Mouse (Mus musculus) Muller cell, postnatal 12 days (primary cell): ENCODE results near the gene Ddo.
A peak's percentile ranks its signal among the peaks of the same experiment; 100 is the strongest.

Experiments used
- DNase-seq: peaks from one replicate; pipeline ENCODE4 v3.0.0-alpha.2; 2015; ENCODE audit errors: inconsistent ontology term

Gene Ddo

DNA sequence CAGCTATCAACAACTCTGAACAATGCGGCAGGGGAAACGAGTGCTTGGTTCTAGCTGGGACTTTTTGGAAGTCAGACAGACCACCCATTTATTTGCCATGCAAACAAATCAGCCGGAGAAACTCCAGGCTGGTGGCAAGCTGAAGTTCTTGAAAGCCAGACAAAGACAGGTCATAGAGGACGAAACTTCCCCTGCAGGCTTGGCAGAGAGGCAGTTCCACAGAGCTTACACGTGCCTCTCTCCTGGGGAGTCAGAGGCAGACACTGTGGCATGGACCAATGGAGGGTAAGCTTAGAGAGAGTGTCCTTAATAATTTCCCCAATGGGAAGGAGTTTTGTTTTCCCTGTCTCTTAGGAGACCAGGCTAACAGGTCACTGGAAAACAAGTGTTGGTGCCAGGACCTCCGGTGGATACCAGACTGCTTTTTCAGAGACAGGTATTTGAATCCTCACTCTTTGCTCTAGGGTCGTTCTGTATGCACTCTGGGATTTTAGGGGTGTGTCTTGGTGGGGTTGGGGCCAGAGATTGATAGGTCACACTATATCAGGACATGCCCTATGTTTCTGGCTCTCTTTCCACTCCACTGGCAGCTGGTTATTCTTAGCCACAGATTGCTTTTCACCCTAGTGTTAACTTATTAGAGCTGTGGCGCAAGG is at the start of gene Ddo:
Gene Ddo, plus strand, starts transcription at position 356 of the 656 bp plus-strand sequence.
- peak; percentile 47 for DNase-seq

GRCm38 (mm10) chr10:40583584-40584255 is 46.1 kb upstream of the Ddo start:
- DNase-seq, result no peak

- no peak for DNase-seq
Measured at GRCm38 (mm10) chr10:40592186-40592585, 37.6 kb upstream of the Ddo start.

GRCm38 (mm10) chr10:40597177-40597576 is 32.6 kb upstream of the Ddo start:
- peak; percentile 60 for DNase-seq

DNA sequence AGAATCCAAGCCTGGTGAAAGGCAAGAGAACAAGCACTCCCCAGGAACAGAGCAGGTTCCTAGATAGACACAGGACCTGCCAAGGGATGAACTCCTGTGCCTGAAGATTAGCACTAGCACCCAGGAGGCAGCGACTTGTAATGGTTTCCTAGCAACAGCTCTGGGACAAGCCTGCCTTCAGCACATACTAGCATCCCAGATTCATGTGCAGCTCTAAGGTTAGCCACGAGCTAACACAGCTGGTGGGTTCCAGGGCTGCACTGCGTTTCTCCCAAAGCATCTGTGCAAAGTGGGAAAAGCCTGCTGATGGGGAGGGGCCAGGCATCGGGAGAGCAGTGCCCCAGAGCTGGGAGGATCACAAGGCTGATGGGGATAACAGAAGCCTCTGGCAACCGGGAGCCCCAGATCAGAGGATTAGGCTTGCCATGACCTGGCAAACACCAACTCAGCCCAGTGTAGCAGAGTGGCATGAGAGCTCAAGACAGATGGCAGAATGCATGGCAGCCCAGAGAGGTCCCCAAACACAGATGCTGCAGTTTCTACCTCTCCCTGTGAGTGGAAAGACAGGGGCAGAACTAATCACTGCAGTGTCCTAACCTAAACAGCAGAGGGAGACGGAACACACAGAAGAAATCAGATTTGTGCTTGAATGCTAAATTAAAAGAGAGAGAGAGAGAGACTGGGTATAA is 25.0 kb upstream of the Ddo start:
- DNase-seq, result no peak

DNA sequence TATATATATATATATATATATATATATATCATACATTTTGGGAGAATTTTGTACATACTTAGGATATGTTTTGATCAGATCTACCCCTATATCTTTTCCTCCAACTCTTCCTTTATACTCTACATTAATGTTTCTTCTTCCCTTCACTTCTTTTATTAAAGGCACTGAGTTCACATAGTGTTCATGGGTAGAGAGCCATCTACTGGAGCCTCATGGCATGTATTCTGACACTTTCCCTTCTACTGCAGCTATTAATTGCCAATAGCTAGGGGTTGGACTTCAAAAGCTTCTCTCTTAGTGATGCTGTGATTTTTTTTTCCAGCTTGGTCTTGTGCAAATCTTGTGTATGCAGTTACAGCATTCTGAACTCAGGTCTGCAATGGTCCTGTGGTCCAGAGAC is 11.8 kb upstream of the Ddo start:
- no peak for DNase-seq

GRCm38 (mm10) chr10:40619760-40620159 is 10.1 kb upstream of the Ddo start:
- DNase-seq, result no peak

GRCm38 (mm10) chr10:40629140-40629539 is 671 bp upstream of the Ddo start:
- DNase-seq, result no peak

DNA sequence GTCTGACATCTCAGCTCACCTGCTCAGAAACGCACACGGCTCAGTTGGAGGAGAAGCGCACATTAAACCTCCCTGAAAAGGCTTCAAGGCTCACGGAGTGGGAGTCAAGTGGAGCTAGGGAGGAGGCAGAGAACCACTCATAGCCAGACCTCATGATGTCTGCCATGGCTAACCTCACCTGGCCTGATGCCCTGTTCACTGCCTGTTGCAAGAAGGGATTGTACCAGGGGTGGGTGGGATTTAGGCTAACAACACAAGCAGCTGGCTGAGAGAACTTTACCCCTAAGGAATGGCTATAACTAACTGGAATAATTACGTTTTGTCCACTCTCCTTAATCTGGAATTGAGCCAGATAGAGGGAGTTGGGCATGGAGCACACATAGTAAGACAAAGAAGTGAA is 646 bp downstream of the Ddo start:
- DNase-seq, result no peak

DNA sequence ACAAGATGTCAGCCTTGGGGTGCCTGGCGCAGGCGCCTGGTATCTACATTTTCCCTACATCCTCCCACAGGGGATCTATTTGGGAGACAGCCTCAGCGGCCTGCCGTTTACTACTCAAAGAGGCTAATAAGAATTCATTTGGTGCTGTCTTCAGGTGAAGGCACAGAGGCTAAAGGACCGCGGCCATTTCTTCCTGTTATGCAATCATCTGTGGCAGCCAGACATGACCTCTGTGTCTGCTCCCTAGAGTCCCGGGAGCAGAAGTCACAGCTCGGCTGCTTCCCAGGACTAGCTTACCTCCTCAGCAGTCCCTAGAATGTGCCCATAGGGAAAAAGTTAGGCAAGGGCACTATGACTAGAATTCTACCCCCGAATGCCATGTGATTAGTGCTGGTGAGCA is 1.1 kb downstream of the Ddo start:
- DNase-seq, result no peak

DNA sequence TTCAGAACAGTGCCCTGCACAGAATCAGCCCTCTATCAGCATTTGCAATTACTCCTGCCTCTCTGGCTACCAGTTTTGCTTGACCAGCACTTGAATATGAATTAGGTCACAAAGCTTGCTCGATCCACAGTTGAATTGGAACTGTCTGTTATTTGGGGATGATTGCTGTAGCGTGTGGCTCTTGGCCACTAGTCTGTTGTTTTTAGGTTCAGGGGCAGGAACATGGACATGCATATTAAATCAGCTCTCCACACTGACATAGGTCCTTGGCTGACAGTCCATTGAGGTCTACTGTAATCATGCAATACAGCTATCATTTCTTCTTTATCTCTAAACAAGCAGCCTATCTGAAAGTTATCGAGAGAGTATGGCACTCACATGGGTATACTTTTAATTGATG is 2.3 kb downstream of the Ddo start:
- DNase-seq, result no peak

GRCm38 (mm10) chr10:40637331-40637730 is 7.5 kb downstream of the Ddo start:
- DNase-seq, result no peak

DNA sequence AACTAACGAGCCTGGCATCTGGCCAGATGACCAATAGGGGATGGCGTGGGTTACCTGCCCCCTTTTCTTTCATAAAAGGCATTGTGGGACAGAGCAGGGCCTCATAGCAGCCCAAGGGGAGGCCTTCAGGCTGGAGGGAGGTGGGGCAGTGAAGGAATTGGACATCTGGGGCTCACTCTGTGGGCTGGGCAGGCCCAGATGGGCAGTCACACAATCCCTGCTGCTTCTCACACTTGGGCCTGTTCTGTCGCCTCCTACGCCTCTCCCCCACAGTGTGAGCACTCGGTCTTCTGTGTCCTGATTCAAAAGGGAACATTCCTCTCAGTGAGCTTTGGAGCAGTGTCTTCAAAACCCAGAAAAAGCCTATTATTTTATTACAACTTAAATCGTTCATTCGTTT is 8.5 kb downstream of the Ddo start:
- peak; percentile 46 for DNase-seq

GRCm38 (mm10) chr10:40638823-40639819 is 9.3 kb downstream of the Ddo start:
- DNase-seq, result peak; percentile 48

DNA sequence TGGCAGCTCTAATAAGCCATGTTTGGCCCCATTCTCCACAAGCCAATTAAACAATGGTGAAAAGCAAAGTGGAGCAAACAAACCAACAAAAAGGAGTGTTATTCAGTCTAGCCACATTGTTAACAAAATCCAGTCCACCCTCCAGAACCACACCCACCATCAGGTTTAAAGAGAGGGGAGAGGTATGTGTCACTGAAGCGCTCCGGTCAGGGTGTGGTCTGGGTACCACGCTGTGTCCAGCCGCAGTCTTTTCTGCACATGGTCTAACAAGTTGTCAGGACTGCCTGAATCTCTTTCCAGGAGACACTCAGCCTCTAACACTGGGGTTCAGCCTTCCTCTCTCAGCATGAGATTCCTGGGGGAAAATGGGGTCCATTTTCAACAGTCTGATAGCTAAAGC is 10.6 kb downstream of the Ddo start:
- DNase-seq, result no peak

GRCm38 (mm10) chr10:40641901-40642300 is 12.1 kb downstream of the Ddo start:
- no peak for DNase-seq

DNA sequence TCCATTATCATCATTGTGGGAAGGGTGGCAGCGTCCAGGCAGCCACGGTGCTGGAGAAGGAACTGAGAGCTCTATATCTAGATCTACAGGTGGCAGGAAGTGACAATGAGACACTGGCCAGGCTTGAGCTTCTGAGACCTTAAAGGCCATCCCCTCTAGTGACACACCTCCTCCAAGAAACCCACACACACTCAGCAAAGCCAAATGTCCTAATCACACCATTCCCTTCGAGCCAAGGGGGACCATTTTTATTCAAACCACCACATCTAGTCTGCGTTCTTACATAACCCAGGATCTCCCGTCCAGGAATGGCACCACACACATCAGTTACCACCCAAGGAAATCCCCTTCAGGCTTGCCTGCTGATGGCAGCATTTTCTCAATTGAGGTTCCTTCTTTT is 13.3 kb downstream of the Ddo start:
- no peak for DNase-seq

GRCm38 (mm10) chr10:40644456-40644855 is 14.6 kb downstream of the Ddo start:
- no peak for DNase-seq

DNA sequence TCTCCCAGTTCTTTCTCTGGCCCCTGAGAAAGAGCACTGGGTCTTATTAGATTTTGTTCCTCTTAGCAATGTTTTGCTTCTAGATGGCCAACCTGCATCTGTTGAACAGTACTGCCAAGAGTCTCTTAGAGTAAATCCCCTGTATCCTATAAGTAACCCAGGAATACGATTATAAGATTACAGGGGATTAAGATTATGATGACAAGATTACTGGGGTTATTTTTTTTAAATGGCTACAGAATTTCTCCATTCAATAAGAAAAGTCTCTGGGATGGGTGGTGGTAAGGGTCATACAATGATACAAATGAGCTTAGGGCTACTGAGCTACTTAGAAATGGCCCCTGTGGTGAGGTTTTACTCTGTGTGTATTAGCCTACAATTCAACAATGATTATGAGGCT is 15.5 kb downstream of the Ddo start:
- DNase-seq, result no peak

DNA sequence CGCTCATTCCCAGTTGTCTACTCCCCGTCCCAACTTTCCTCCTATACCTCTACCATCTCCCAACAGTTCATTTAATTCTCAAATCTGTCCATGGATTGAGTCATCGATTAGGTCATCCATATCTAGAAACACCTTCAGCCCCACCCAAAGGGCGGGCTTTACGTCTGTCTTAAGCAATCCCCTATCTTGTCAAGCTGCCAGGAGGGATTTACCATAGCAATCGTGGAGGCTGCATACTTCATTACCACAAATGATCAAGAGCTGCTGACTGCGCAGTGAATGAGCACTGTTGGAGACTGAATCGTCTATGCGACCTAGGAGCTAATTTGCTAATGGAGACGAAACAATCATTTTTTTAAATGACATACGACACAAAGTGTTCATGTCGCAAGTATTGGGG is 19.0 kb downstream of the Ddo start:
- DNase-seq, result no peak

- DNase-seq, result peak; percentile 36
Measured at GRCm38 (mm10) chr10:40649634-40650033, 19.8 kb downstream of the Ddo start.

GRCm38 (mm10) chr10:40651676-40652075 is 21.9 kb downstream of the Ddo start:
- no peak for DNase-seq
